ENCODE assay signal across 9 mouse cellular contexts in genomic region chr11:104157603-104158259, GRCm38 (mm10). TPM values are rescaled to one million over a fixed set of nuclear protein-coding genes. Genes with fewer than 3 reads are reported as not detected.
DNase-seq lines count a peak whose midpoint lies in the region; ATAC-seq lines count a peak whose summit lies in the region.
"Had no signal": no experiment of that assay in that cellular context is flagged by ENCODE, and none has a peak within 500 bp of the region (broad histone marks: within the 10 kb centered on the region; RNA-seq: fewer than 3 reads in every experiment).

No protein-coding gene starts in this region.

- DNase-seq in adrenal gland, adult 18-20 months (ENCODE audit: low spot score in 2 of 2) = peak; percentile 37 to 48
- peak; percentile 90 to 94 for DNase-seq in cerebellum, postnatal 10 days
- DNase-seq in frontal cortex, postnatal 10 days (ENCODE audit: low spot score in 2 of 2) = peak; percentile 78 to 82
- DNase-seq in layer of hippocampus, postnatal 25 days (ENCODE audit: extremely low spot score in 1 of 2, low spot score in 1 of 2) = peak; percentile 58 to 69
- DNase-seq in lung, postnatal 14 days = peak; percentile 54
- DNase-seq in retina, postnatal 7 days (ENCODE audit: low read depth, low spot score) = peak; percentile 62
- DNase-seq in adipocyte (ENCODE audit: low spot score) = no peak

- H3K9me3 ChIP-seq in hindbrain, embryonic 16.5 days (ENCODE audit: control insufficient read depth, low read length) = no peaks in the 10 kb centered on the region

- no peaks in the 10 kb centered on the region for H3K36me3 ChIP-seq in hindbrain, embryonic 16.5 days (ENCODE audit: control insufficient read depth, insufficient read depth, low read length)

- H3K4me3 ChIP-seq in hindbrain, embryonic 16.5 days (ENCODE audit: low read length) = peak overlapping the region; percentile 43

- peak overlapping the region; percentile 66 for H3K9ac ChIP-seq in hindbrain, embryonic 16.5 days (ENCODE audit: low read depth, low read length)

- no peaks in the 10 kb centered on the region for H3K27me3 ChIP-seq in hindbrain, embryonic 16.5 days (replicated peaks; ENCODE audit: control insufficient read depth, insufficient read depth, low read length)

- ATAC-seq in hindbrain, embryonic 16.5 days = peak; percentile 93

- WGBS in hindbrain, embryonic 16.5 days = 2% methylated on average over 23 of the region's 23 CpGs

- peaks cover 10% of the 10 kb centered on the region; the same call in 1 of the 2 replicates for H3K4me1 ChIP-seq in hindbrain, embryonic 16.5 days (ENCODE audit: control insufficient read depth, insufficient read depth, low read depth, low read length)

- peak overlapping the region; percentile 77 for H3K4me2 ChIP-seq in hindbrain, embryonic 16.5 days (ENCODE audit: low read length)

- H3K27ac ChIP-seq in hindbrain, embryonic 16.5 days (ENCODE audit: low read depth, low read length) = peak overlapping the region; percentile 88

RNA-seq across cellular contexts. Expression of gene Crhr1, which starts 25.1 kb away (rescaled TPM):
- under 1 TPM in 1 of 2 experiments, not detected in 1; 0.27 TPM for total RNA-seq in adrenal gland, adult 18-20 months (2021)
- 9.0 and 10.2 TPM in 2 replicates for polyA plus RNA-seq in hindbrain, embryonic 16.5 days (2015; fragmentation: Nextera tagmentation; extraction: Ambion mirVana)
- total RNA-seq in layer of hippocampus, postnatal 25 days (2021) = 1 to 10 TPM; 6.4 to 6.8 TPM
- total RNA-seq: liver, adult 2 months had no signal

RNA-seq across cellular contexts. Expression of gene Sppl2c, which starts 28.4 kb away (rescaled TPM):
- not detected for total RNA-seq in adrenal gland, adult 18-20 months (2021)
- not detected in 2 replicates for polyA plus RNA-seq in hindbrain, embryonic 16.5 days (2015; fragmentation: Nextera tagmentation; extraction: Ambion mirVana)
- total RNA-seq in layer of hippocampus, postnatal 25 days (2021) = not detected
- total RNA-seq: liver, adult 2 months had no signal
- polyA plus RNA-seq: liver, adult 2 months had no signal

Comparison
In these comparisons a context has a peak if more than half of its experiments do, and no peak if none do; other contexts are left out.
1. RNA of gene Crhr1, which starts 25.1 kb away (total RNA-seq): 6.4 to 6.8 TPM in layer of hippocampus, postnatal 25 days; 0.27 TPM in adrenal gland, adult 18-20 months; every median in the first group is over 4 times any median in the second.